Mouse (Mus musculus): ENCODE measurements around the gene Tvp23b. TPM values are rescaled to one million over a fixed set of nuclear protein-coding genes. Genes with fewer than 3 reads are reported as not detected.

Gene Tvp23b
- polyA plus RNA-seq, 1 experiment from 2014 or later: 53.4 TPM

DNA sequence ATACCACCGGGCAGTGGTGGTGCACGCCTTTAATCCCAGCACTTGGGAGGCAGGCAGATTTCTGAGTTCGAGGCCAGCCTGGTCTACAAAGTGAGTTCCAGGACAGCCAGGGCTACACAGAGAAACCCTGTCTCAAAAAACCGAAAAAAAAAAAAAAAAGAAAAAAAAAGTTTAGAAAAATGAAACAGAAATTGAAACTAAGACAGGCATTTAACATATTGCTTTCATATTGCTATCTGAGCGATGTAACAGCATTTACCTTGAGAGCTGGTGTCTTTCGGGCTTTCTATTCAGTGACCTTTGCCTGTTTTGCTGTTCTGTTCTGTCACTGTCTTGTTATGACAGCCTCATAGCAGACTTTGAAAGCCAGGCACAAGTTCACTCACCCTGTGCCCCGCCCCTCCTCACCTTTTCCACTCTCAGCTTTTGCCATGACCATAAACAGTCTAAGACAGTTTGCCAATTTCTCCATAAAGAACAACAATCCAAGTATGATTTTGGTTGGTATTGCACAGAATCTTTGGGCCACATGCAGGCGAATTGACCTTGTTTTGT lies 78.4 kb downstream of the Tvp23b start:
- peaks cover 30% of the 10 kb centered on the region; the same call in 1 of the 2 replicates for H3K27me3 ChIP-seq (replicated peaks; ENCODE audit: control insufficient read depth, insufficient read depth, low read length)
- peak; percentile 41; the same call in 1 of the 2 replicates for ATAC-seq

DNA sequence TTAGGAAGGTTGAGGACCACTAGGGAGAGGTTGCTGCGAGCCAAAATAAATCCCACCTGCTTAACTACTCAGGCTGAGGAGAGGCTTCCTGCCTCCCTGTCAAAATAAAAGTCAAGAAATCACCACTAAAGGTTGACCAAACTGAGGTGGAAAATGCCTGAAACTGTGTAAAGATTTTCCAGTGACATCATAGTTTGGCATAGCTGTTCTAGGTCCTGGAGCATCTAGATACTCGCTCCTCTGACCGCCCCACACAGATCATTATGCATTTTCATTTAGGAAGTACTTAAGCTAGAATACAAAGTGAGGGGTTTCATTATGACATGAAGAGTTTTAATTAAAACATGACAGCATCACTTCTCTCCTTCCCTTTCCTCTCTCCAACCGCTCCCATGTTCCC lies 84.0 kb downstream of the Tvp23b start:
- Histone ChIP-seq H3K4me3 (ENCODE audit: low read depth, low read length) (no peak overlapping the region), H3K27ac (ENCODE audit: low read depth, low read length) (no peak overlapping the region), H3K9me3 (ENCODE audit: control insufficient read depth) (no peaks in the 10 kb centered on the region), H3K36me3 (ENCODE audit: control insufficient read depth, insufficient read depth) (no peaks in the 10 kb centered on the region), H3K4me2 (replicated peaks; ENCODE audit: low read depth) (no peak overlapping the region), H3K9ac (ENCODE audit: low read depth, low read length) (no peak overlapping the region), H3K27me3 (replicated peaks; ENCODE audit: control insufficient read depth, insufficient read depth, low read length) (peaks cover 25% of the 10 kb centered on the region), H3K4me1 (replicated peaks; ENCODE audit: control insufficient read depth, insufficient read depth, low read length) (no peaks in the 10 kb centered on the region)
- TF ChIP-seq CTCF (IDR thresholded peaks at IDR 0.05; ENCODE audit: low read depth): no peak
- 73% methylated on average over 4 of the region's 4 CpGs for WGBS
- no peak for ATAC-seq

More for the DNA sequence above, 78.4 kb downstream of the Tvp23b start:
- Histone ChIP-seq H3K4me3 (ENCODE audit: low read depth, low read length) (no peak overlapping the region), H3K4me2 (replicated peaks; ENCODE audit: low read depth) (no peak overlapping the region), H3K27ac (ENCODE audit: low read depth, low read length) (no peak overlapping the region), H3K4me1 (replicated peaks; ENCODE audit: control insufficient read depth, insufficient read depth, low read length) (no peaks in the 10 kb centered on the region), H3K36me3 (ENCODE audit: control insufficient read depth, insufficient read depth) (no peaks in the 10 kb centered on the region), H3K9ac (ENCODE audit: low read depth, low read length) (no peak overlapping the region), H3K9me3 (ENCODE audit: control insufficient read depth) (no peaks in the 10 kb centered on the region)
- no peak for TF ChIP-seq CTCF (IDR thresholded peaks at IDR 0.05; ENCODE audit: low read depth)
- WGBS: 81% methylated on average over 8 of the region's 8 CpGs

DNA sequence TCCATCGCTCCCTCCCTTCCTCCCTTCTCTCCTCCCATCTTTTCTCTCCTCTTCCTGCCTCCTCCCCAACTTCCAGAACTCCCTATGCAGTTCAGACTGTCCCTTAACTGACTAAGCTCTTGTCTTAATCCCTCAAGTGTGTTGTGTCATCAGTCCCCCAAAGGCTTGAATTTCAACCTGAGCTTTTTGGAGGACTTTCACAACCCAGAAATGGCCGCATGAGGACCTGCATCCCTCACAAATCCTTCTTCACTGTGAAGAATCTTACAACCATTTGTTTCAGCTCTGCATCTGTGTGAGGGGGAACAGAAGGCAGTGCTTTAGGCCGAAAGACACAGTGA lies 87.1 kb downstream of the Tvp23b start:
- Histone ChIP-seq H3K9me3 (ENCODE audit: control insufficient read depth) (no peaks in the 10 kb centered on the region), H3K4me1 (replicated peaks; ENCODE audit: control insufficient read depth, insufficient read depth, low read length) (no peaks in the 10 kb centered on the region), H3K36me3 (ENCODE audit: control insufficient read depth, insufficient read depth) (no peaks in the 10 kb centered on the region), H3K9ac (ENCODE audit: low read depth, low read length) (no peak overlapping the region), H3K4me3 (ENCODE audit: low read depth, low read length) (no peak overlapping the region), H3K4me2 (replicated peaks; ENCODE audit: low read depth) (no peak overlapping the region), H3K27ac (ENCODE audit: low read depth, low read length) (peak overlapping the region; percentile 46), H3K27me3 (replicated peaks; ENCODE audit: control insufficient read depth, insufficient read depth, low read length) (peaks cover 15% of the 10 kb centered on the region)
- WGBS: 58% methylated on average over 3 of the region's 3 CpGs
- no peak for ATAC-seq
- TF ChIP-seq CTCF (IDR thresholded peaks at IDR 0.05; ENCODE audit: low read depth): no peak

Other genes with a start within 250 kb of the Tvp23b start
- 31.9 and 32.3 TPM in 2 replicates for gene Lrrc75a, start 230.9 kb upstream of the Tvp23b start, polyA plus RNA-seq (2015; fragmentation: Nextera tagmentation; extraction: Ambion mirVana)
- gene Mmgt2, start 230.8 kb upstream of the Tvp23b start, polyA plus RNA-seq (2015; fragmentation: Nextera tagmentation; extraction: Ambion mirVana): 62.2 and 67.7 TPM in 2 replicates
- 1.5 and 2.3 TPM in 2 replicates for gene Zfp287, start 147.6 kb upstream of the Tvp23b start, polyA plus RNA-seq (2015; fragmentation: Nextera tagmentation; extraction: Ambion mirVana)
- gene Gm10428, start 126.4 kb upstream of the Tvp23b start, polyA plus RNA-seq (2015; fragmentation: Nextera tagmentation; extraction: Ambion mirVana): not detected in 2 replicates
- gene Zfp286, start 90.0 kb upstream of the Tvp23b start, polyA plus RNA-seq (2015; fragmentation: Nextera tagmentation; extraction: Ambion mirVana): 4.2 and 4.3 TPM in 2 replicates
- gene Trim16, start 59.2 kb upstream of the Tvp23b start, polyA plus RNA-seq (2015; fragmentation: Nextera tagmentation; extraction: Ambion mirVana): 10.8 and 11.5 TPM in 2 replicates
- 0.14 and 0.17 TPM in 2 replicates for gene Fbxw10, start 32.4 kb upstream of the Tvp23b start, polyA plus RNA-seq (2015; fragmentation: Nextera tagmentation; extraction: Ambion mirVana)
- not detected in 2 replicates for gene Cdrt4, start 71.7 kb downstream of the Tvp23b start, polyA plus RNA-seq (2015; fragmentation: Nextera tagmentation; extraction: Ambion mirVana)
- gene Tekt3, start 182.2 kb downstream of the Tvp23b start, polyA plus RNA-seq (2015; fragmentation: Nextera tagmentation; extraction: Ambion mirVana): not detected in 2 replicates
- 49.1 and 54.0 TPM in 2 replicates for gene Pmp22, start 249.5 kb downstream of the Tvp23b start, polyA plus RNA-seq (2015; fragmentation: Nextera tagmentation; extraction: Ambion mirVana)

All from intestine, postnatal 0 days (tissue).